Mouse (Mus musculus) naive thymus-derived CD4-positive, alpha-beta T cell, adult 2 months (primary cell): Measurements from ENCODE around the gene Cox5b.
A peak's percentile ranks its signal among the peaks of the same experiment; 100 is the strongest.

Experiments used
- DNase-seq: peaks from one replicate; pipeline ENCODE4 v3.0.0-alpha.2; 2011; ENCODE audit warnings: low read depth

The Cox5b gene

GRCm38 (mm10) chr1:36690671-36691235 lies 496 bp upstream of the Cox5b start:
- DNase-seq: no peak

- DNase-seq: no peak
Measured at GRCm38 (mm10) chr1:36694871-36695270, 3.6 kb downstream of the Cox5b start.

- no peak for DNase-seq
Measured at GRCm38 (mm10) chr1:36696411-36696810, 5.2 kb downstream of the Cox5b start.

- no peak for DNase-seq
Measured at GRCm38 (mm10) chr1:36697030-36697429, 5.8 kb downstream of the Cox5b start.

GRCm38 (mm10) chr1:36707166-36707565 lies 15.9 kb downstream of the Cox5b start:
- DNase-seq: no peak

- DNase-seq: no peak
Measured at GRCm38 (mm10) chr1:36707797-36708196, 16.5 kb downstream of the Cox5b start.

- DNase-seq: no peak
Measured at GRCm38 (mm10) chr1:36708626-36709025, 17.4 kb downstream of the Cox5b start.

GRCm38 (mm10) chr1:36709055-36709853 lies 18.0 kb downstream of the Cox5b start:
- peak; percentile 78 for DNase-seq

- peak; percentile 98 for DNase-seq
Measured at GRCm38 (mm10) chr1:36709854-36710280, 18.6 kb downstream of the Cox5b start, which contains the start of gene 4933424G06Rik. 4933424G06Rik (plus strand) TSS chr1:36710149.

- DNase-seq: no peak
Measured at GRCm38 (mm10) chr1:36711104-36711503, 19.9 kb downstream of the Cox5b start.

GRCm38 (mm10) chr1:36714311-36714710 lies 23.1 kb downstream of the Cox5b start, which contains the start of gene Actr1b:
Actr1b (minus strand) TSS chr1:36714422.
- DNase-seq: no peak

- no peak for DNase-seq
Measured at GRCm38 (mm10) chr1:36718786-36719185, 27.5 kb downstream of the Cox5b start.

GRCm38 (mm10) chr1:36723146-36724056 lies 32.2 kb downstream of the Cox5b start:
- peak; percentile 75 for DNase-seq

- no peak for DNase-seq
Measured at GRCm38 (mm10) chr1:36724057-36724431, 32.8 kb downstream of the Cox5b start.

- peak; percentile 94 for DNase-seq
Measured at GRCm38 (mm10) chr1:36737300-36737699, 46.1 kb downstream of the Cox5b start.

GRCm38 (mm10) chr1:36739231-36739630 lies 48.0 kb downstream of the Cox5b start:
- DNase-seq: no peak

GRCm38 (mm10) chr1:36743046-36743445 lies 51.8 kb downstream of the Cox5b start:
- no peak for DNase-seq
